Mouse (Mus musculus): ENCODE data around the gene Trmt44.

DNA sequence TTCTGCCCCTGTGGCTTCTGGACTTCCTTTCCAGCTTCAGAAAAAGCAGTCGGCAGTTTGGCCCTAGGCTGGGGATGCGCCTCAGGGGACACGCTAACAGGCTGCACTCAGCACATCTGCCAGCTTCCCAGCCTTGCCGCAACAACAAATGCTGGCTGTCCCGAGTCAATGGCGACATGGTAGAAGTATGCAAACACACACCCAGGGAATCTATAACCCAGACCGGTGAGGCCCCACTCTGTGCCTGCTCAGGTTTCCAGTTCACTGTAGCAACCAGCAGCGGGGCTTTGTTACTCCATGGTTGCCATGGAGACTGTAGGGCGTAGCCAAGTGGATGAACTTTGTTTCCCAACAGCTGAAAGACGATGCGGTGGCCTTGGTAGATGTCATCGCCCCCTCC, 34.5 kb upstream of the Trmt44 start:
- no peak for TF ChIP-seq POLR2A (IDR thresholded peaks at IDR 0.05; ENCODE audit: insufficient read length, low read depth)
- peak; percentile 74 for TF ChIP-seq TCF12 (IDR thresholded peaks at IDR 0.05; ENCODE audit: insufficient read depth, poor library complexity, severe bottlenecking)
- TF ChIP-seq E2F4 (IDR thresholded peaks at IDR 0.05; ENCODE audit: insufficient read depth): no peak
- peak in 2 of 3 experiments; percentile 73 to 84 for TF ChIP-seq MYOD1 (IDR thresholded peaks at IDR 0.05; ENCODE audit: control insufficient read depth in 1 of 3, insufficient read length in 2 of 3, low read depth in 2 of 3)
- no peak for TF ChIP-seq REST (IDR thresholded peaks at IDR 0.05; ENCODE audit: insufficient read depth, insufficient read length)
- TF ChIP-seq USF1 (IDR thresholded peaks at IDR 0.05; ENCODE audit: low read depth): no peak
- no peak for TF ChIP-seq TCF3 (IDR thresholded peaks at IDR 0.05; ENCODE audit: insufficient read length, low read depth)
- TF ChIP-seq POLR2AphosphoS2 (IDR thresholded peaks at IDR 0.05; ENCODE audit: insufficient read length, low read depth): no peak
